Mouse (Mus musculus) embryo, embryonic 10 days (tissue): ENCODE data around the gene 1110051M20Rik.
"Not testable (repeated sequence)": the region's sequence is repeated elsewhere in the genome, so short reads cannot be mapped to it uniquely, and the experiment has no call there.

Experiments used
- DNase-seq: peaks from one replicate; pipeline ENCODE4 v3.0.0-alpha.2; 2015; ENCODE audit warnings: low spot score

Gene 1110051M20Rik

GRCm38 (mm10) chr2:91444286-91444892 is at the start of gene 1110051M20Rik:
Gene 1110051M20Rik, minus strand, starts transcription at chr2:91444704.
- peak; percentile 97 for DNase-seq

GRCm38 (mm10) chr2:91493981-91494380 is 49.5 kb upstream of the 1110051M20Rik start:
- no peak for DNase-seq

- DNase-seq, result no peak
Observed at GRCm38 (mm10) chr2:91492071-91492635, 47.6 kb upstream of the 1110051M20Rik start.

DNA sequence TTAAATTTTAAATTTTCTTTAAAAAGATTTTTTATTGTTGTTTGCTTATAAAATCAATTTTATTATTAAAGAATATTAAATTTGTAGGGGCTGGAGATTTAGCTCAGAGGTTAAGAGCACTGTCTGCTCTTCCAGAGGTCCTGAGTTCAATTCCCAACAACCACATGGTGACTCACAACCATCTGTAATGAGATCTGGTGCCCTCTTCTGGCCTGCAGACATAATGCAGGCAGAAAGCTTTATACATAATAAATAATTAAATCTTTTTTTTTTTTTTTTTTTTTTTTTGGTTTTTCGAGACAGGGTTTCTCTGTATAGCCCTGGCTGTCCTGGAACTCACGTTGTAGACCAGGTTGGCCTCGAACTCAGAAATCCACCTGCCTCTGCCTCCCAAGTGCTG is 42.8 kb upstream of the 1110051M20Rik start:
- DNase-seq, result not testable (repeated sequence)

- DNase-seq, result no peak
Observed at GRCm38 (mm10) chr2:91485256-91485655, 40.8 kb upstream of the 1110051M20Rik start.

GRCm38 (mm10) chr2:91484698-91485097 is 40.2 kb upstream of the 1110051M20Rik start:
- no peak for DNase-seq

- DNase-seq, result peak; percentile 84
Observed at GRCm38 (mm10) chr2:91480805-91481514, 36.5 kb upstream of the 1110051M20Rik start.

GRCm38 (mm10) chr2:91480399-91480801 is 35.9 kb upstream of the 1110051M20Rik start:
- DNase-seq, result no peak

DNA sequence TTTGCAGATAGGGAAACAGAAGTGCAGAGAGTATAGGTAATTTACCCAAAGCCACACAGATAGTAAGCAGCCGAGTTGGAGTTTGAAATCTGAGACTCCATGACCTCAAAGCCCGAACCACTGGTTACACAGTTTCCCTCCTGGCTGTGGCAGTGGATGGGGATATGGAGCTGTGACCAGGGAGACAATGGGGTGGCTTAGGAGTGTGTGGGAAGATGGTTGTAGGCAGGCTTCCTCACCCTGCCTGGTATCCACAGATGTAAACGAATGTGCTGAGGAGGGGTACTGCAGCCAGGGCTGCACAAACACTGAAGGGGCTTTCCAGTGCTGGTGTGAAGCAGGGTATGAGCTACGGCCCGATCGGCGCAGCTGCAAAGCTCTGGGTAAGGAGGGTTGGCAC is 32.3 kb upstream of the 1110051M20Rik start:
- no peak for DNase-seq

DNA sequence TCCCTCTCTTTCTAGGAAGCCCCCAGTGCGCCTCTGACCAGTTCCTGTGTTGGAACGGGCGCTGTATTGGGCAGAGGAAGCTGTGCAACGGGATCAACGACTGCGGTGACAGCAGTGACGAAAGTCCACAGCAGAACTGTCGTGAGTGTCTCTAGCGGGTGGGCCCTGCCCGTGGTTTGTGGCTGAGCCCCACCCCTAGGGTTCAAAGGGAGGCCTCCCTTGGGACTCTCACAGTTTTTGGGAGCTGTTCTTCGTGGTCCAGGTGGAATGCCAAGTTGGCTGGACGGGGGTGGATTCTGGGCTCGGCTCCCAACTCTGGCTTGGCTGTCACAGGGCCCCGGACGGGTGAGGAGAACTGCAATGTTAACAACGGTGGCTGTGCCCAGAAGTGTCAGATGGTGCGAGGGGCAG is 31.8 kb upstream of the 1110051M20Rik start:
- peak; percentile 3 for DNase-seq

- DNase-seq, result peak; percentile 4
Observed at GRCm38 (mm10) chr2:91475791-91476190, 31.3 kb upstream of the 1110051M20Rik start.

DNA sequence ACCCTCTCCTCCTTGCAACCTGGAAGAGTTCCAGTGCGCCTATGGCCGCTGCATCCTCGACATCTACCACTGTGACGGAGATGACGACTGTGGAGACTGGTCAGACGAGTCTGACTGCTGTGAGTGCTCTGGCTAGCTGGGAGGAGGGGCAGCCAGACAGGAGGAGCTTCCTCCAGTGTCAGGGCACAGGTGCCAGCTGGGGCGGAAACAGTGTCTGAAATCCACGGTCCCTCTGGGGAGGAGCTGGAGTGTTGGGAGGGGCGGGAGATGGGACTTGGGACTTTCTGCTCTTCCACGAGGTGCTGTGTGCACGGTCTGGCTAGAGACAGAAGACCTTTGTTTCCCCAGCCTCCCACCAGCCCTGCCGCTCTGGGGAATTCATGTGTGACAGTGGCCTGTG is 29.9 kb upstream of the 1110051M20Rik start:
- peak; percentile 60 for DNase-seq

DNA sequence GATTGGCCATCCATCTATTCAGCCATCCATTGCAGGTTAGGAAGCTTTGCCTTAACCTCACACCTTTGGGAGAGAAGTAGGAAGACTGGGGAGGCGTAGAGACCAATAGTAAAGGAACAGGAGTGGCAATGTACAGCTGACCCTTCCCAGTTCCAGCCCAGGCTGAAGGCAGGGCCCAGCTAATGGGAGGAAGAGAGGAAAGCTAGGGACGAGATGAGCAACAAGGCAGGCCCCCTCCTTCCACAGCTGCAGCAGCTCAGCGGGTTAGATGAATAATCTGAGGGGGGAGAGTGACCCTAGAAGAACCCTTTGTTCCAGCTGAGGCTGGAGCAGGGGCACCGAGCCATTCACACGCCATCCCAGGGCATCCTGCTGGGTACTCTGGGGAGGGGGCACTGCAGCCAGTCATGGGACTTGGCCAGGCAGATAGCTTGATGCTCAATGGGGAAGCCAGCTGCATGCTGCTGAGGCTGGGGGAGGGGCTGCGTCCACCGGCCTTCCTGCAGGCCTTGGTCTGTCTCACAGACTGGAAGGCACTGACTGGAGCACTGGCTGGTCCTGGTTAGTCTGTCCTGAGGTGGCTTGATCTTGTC is 25.6 kb upstream of the 1110051M20Rik start:
- DNase-seq, result peak; percentile 17

- no peak for DNase-seq
Observed at GRCm38 (mm10) chr2:91467613-91468012, 23.1 kb upstream of the 1110051M20Rik start.

GRCm38 (mm10) chr2:91465934-91466333 is 21.4 kb upstream of the 1110051M20Rik start:
- no peak for DNase-seq

- DNase-seq, result peak; percentile 54
Observed at GRCm38 (mm10) chr2:91462681-91463080, 18.2 kb upstream of the 1110051M20Rik start.

DNA sequence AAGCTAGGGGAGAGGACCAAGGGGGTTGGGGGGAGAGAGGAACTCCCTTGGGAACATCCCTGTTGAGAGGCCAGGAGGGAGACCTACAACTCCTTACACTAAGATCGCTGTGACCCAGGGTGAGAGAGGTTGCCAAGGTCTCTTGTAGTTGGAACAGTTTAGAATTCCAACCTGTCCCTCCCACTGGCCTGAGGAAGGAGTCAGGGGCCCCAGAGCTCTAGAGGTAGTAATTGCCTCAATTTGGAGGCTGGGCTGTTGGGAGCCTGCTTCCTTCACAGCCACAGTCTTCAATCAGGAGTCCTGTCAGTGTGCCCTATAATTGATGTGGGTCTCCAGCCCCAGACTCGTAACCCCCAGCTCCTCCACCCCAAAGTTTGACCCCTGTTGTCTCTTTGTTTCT is 17.7 kb upstream of the 1110051M20Rik start:
- DNase-seq, result peak; percentile 78

- no peak for DNase-seq
Observed at GRCm38 (mm10) chr2:91461341-91461740, 16.8 kb upstream of the 1110051M20Rik start.

DNA sequence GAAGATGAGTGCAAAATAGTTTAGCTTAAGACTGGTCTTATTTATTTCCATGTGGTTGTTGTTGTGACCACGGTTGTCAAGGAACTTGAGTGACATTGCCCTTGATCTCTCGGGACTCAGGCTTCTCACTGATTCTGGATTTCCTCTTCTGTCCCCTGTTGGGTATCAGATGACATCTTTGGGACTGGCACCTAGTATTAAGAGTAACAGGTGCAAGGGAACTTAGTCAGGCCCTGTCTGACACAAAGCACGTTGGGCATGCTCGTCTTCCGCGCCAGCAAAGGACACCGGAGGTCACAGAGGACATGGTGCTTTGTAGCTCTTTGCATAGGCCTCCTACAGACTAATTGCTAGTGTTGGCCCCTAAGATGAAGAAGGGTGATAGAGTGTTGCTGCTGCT is 16.3 kb upstream of the 1110051M20Rik start:
- no peak for DNase-seq

- no peak for DNase-seq
Observed at GRCm38 (mm10) chr2:91460076-91460475, 15.6 kb upstream of the 1110051M20Rik start.

- peak; percentile 72 for DNase-seq
Observed at GRCm38 (mm10) chr2:91458673-91459391, 14.3 kb upstream of the 1110051M20Rik start.

DNA sequence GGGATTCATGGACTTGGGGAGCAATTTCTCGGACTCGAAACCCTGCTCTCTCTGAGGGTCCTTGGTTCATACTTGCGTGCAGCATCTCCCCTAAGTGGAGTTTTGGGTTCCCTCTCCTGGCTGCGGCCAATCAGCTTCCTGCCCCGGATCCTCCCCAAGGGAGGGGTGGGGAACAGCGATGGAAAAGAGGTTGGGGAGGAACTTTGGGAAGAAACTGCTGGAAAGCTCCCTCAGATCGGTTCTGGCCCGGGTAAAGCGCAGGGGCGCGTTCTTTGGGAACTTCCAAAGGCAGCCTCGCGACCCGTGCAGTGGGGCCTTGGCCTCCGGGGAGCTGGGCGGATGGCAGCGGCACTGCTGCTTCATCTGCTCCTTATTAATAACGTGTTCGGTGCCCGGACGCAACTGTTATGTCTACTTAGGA is 13.8 kb upstream of the 1110051M20Rik start:
- DNase-seq, result peak; percentile 73
